Mouse (Mus musculus): ENCODE results near the gene Palld. TPM values are rescaled to one million over a fixed set of nuclear protein-coding genes. Genes with fewer than 3 reads are reported as not detected.

Gene Palld
- polyA plus RNA-seq, 1 experiment: 47.5 TPM

DNA sequence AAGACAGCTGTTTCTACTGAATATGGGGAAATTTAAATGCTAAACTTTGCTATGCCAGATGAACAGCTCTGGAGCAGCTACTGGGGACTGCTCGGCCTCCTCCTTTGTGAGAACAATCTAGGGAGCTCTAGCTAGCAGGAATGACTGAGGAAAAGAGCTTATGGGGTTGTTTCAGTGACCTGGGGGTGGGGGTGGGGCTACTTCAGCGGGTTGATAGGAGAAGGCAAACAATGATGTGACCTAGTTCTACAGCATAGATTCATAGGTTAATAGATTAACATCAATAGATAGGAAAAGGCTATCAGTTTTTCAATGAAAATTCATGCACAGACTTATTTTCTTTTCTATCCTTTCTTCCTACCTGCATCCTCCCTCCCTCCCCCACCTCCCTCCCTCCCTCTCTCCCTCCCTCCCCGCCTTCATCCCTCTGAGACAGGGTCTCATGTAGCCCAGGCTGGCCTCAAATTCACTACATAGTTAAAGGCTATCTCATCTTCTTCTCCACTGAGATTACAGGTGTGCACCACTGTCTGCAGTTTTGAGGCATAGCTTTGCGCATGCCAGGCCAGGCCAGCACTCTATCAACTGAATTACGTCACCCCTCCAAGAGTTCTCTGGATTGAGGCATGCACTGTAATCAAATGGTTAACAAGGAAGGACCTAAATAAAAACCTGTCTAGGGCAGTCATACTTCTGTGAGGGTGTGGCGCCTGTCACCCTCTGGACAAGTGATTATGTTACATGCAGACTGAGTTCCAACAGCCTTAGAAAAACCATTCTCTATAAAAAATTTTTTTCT lies 158.5 kb downstream of the Palld start:
- WGBS: 84% methylated on average over 6 of the region's 6 CpGs
- Histone ChIP-seq H3K36me3 (ENCODE audit: control insufficient read depth, insufficient read depth, low read length) (no peaks in the 10 kb centered on the region), H3K27ac (ENCODE audit: insufficient read depth, low read depth, low read length) (no peak overlapping the region), H3K4me1 (ENCODE audit: control insufficient read depth, insufficient read depth, low read length) (no peaks in the 10 kb centered on the region), H3K27me3 (replicated peaks; ENCODE audit: control insufficient read depth, insufficient read depth, low read length) (no peaks in the 10 kb centered on the region), H3K4me3 (ENCODE audit: insufficient read depth, low read depth, low read length) (no peak overlapping the region)
- no peak for TF ChIP-seq POLR2A (IDR thresholded peaks at IDR 0.05; ENCODE audit: low read depth, low read length)
- no peak for DNase-seq

DNA sequence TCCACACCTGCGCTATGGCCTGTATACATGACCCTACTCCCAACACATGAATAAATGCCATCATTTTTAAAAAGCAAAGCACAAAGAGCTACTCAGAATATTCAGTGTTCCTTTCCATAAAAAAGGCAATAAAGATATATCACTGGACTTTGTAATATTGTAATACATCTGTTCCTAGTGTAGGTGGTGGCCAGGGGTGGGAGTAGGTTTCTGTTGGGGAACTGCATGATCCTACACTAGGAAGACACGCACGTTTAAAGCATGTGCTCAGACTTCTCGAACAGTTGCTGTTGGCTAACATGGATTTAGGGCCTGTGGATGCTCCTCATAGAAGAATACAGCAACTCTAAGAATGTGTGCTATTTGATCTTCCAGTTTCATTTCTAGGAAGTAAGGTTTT lies 165.0 kb downstream of the Palld start:
- no peak overlapping the region for H3K27ac ChIP-seq (ENCODE audit: insufficient read depth, low read depth, low read length)
- no peak for TF ChIP-seq POLR2A (IDR thresholded peaks at IDR 0.05; ENCODE audit: low read depth, low read length)
- TF ChIP-seq CTCF (conservative IDR thresholded peaks at IDR 0.05; ENCODE audit: insufficient read depth, insufficient read length, low read depth, low read length): no peak
- H3K36me3 ChIP-seq (ENCODE audit: control insufficient read depth, insufficient read depth, low read length): no peaks in the 10 kb centered on the region
- WGBS: 87% methylated on average over 4 of the region's 4 CpGs
- no peaks in the 10 kb centered on the region for H3K27me3 ChIP-seq (replicated peaks; ENCODE audit: control insufficient read depth, insufficient read depth, low read length)
- no peak overlapping the region for H3K4me3 ChIP-seq (ENCODE audit: insufficient read depth, low read depth, low read length)
- no peak for DNase-seq
- no peaks in the 10 kb centered on the region for H3K4me1 ChIP-seq (ENCODE audit: control insufficient read depth, insufficient read depth, low read length)

GRCm38 (mm10) chr8:61736739-61737243 lies 165.7 kb downstream of the Palld start:
- H3K4me1 ChIP-seq (ENCODE audit: control insufficient read depth, insufficient read depth, low read length): no peaks in the 10 kb centered on the region
- no peak for DNase-seq
- 67% methylated on average over 8 of the region's 8 CpGs for WGBS
- no peaks in the 10 kb centered on the region for H3K27me3 ChIP-seq (replicated peaks; ENCODE audit: control insufficient read depth, insufficient read depth, low read length)
- H3K4me3 ChIP-seq (ENCODE audit: insufficient read depth, low read depth, low read length): no peak overlapping the region
- H3K27ac ChIP-seq (ENCODE audit: insufficient read depth, low read depth, low read length): no peak overlapping the region
- H3K36me3 ChIP-seq (ENCODE audit: control insufficient read depth, insufficient read depth, low read length): no peaks in the 10 kb centered on the region
- no peak for TF ChIP-seq POLR2A (IDR thresholded peaks at IDR 0.05; ENCODE audit: low read depth, low read length)
- TF ChIP-seq CTCF (conservative IDR thresholded peaks at IDR 0.05; ENCODE audit: insufficient read depth, insufficient read length, low read depth, low read length): no peak

- Histone ChIP-seq H3K27me3 (replicated peaks; ENCODE audit: control insufficient read depth, insufficient read depth, low read length) (no peaks in the 10 kb centered on the region), H3K4me1 (ENCODE audit: control insufficient read depth, insufficient read depth, low read length) (no peaks in the 10 kb centered on the region), H3K4me3 (ENCODE audit: insufficient read depth, low read depth, low read length) (no peak overlapping the region), H3K27ac (ENCODE audit: insufficient read depth, low read depth, low read length) (no peak overlapping the region), H3K36me3 (ENCODE audit: control insufficient read depth, insufficient read depth, low read length) (no peaks in the 10 kb centered on the region)
- peak; percentile 22; the same call in 1 of the 2 replicates for TF ChIP-seq CTCF (conservative IDR thresholded peaks at IDR 0.05; ENCODE audit: insufficient read depth, insufficient read length, low read depth, low read length)
- TF ChIP-seq POLR2A (IDR thresholded peaks at IDR 0.05; ENCODE audit: low read depth, low read length): no peak
- 52% methylated on average over 4 of the region's 4 CpGs for WGBS
- DNase-seq: no peak
Measured at GRCm38 (mm10) chr8:61736117-61736516, 166.4 kb downstream of the Palld start.

DNA sequence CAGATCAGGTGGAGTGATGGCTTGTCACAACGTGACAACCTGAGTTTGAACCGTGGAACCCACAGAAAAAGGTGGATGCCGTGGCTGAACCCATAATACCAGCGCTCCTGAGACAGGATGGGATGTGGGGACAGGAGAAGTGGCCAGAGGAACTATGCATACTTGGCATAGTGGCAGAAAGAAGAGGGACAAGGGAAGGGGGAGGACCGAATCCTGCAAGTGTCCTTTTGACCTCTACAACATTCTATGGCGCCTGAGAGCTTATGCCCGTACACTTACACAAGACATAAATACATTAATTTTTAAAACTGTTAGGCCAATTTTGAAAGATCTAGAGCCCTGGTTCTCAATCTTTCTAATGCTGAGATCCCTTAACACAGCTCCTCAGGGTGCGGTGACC lies 168.3 kb downstream of the Palld start:
- Histone ChIP-seq H3K27ac (ENCODE audit: insufficient read depth, low read depth, low read length) (no peak overlapping the region), H3K4me1 (ENCODE audit: control insufficient read depth, insufficient read depth, low read length) (no peaks in the 10 kb centered on the region), H3K4me3 (ENCODE audit: insufficient read depth, low read depth, low read length) (no peak overlapping the region), H3K27me3 (replicated peaks; ENCODE audit: control insufficient read depth, insufficient read depth, low read length) (no peaks in the 10 kb centered on the region), H3K36me3 (ENCODE audit: control insufficient read depth, insufficient read depth, low read length) (no peaks in the 10 kb centered on the region)
- TF ChIP-seq CTCF (conservative IDR thresholded peaks at IDR 0.05; ENCODE audit: insufficient read depth, insufficient read length, low read depth, low read length) (no peak), POLR2A (IDR thresholded peaks at IDR 0.05; ENCODE audit: low read depth, low read length) (no peak)
- DNase-seq: no peak
- 91% methylated on average over 8 of the region's 8 CpGs for WGBS

GRCm38 (mm10) chr8:61732184-61732583 lies 170.3 kb downstream of the Palld start:
- Histone ChIP-seq H3K27me3 (replicated peaks; ENCODE audit: control insufficient read depth, insufficient read depth, low read length) (no peaks in the 10 kb centered on the region), H3K4me3 (ENCODE audit: insufficient read depth, low read depth, low read length) (no peak overlapping the region), H3K36me3 (ENCODE audit: control insufficient read depth, insufficient read depth, low read length) (no peaks in the 10 kb centered on the region), H3K27ac (ENCODE audit: insufficient read depth, low read depth, low read length) (no peak overlapping the region), H3K4me1 (ENCODE audit: control insufficient read depth, insufficient read depth, low read length) (no peaks in the 10 kb centered on the region)
- 59% methylated on average over 6 of the region's 6 CpGs for WGBS
- TF ChIP-seq CTCF (conservative IDR thresholded peaks at IDR 0.05; ENCODE audit: insufficient read depth, insufficient read length, low read depth, low read length) (no peak), POLR2A (IDR thresholded peaks at IDR 0.05; ENCODE audit: low read depth, low read length) (no peak)
- DNase-seq: no peak

DNA sequence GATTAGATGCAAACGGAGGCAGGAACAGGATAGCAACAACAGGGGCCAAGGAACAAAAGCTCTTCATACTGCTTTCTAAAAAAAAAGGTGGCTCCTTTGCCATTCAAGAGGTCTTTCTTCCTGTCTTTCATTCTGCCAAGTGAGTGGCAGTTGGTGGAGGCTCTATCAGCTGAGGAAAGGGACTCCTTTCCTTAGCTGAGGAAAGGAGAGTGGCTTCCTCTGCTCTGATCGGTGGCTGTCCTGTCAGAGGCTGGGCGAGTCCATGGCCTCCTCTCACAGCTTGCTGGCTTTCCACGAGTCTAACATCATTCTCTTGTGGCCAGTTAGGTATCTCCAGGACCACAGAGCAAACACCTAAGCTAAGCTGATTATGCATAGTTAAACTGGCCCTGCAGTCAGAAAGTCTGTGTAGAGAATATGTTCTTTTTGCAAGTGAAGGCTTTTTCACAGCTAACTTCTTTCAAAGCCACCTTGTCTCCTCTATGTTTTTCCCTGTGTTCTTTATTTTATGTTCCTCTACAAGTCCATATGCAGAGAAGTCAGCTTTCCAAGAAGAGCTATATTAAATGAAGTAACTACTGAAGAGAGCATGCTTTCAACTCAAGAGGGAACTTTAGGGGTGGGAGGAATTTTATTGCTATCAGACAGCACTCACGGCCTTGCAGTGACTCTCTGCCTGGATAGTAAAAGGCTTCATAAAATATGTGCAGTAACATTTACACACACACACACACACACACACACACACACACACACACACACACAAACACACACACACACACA lies 171.0 kb downstream of the Palld start:
- Histone ChIP-seq H3K27ac (ENCODE audit: insufficient read depth, low read depth, low read length) (no peak overlapping the region), H3K27me3 (replicated peaks; ENCODE audit: control insufficient read depth, insufficient read depth, low read length) (no peaks in the 10 kb centered on the region), H3K36me3 (ENCODE audit: control insufficient read depth, insufficient read depth, low read length) (no peaks in the 10 kb centered on the region), H3K4me1 (ENCODE audit: control insufficient read depth, insufficient read depth, low read length) (no peaks in the 10 kb centered on the region), H3K4me3 (ENCODE audit: insufficient read depth, low read depth, low read length) (no peak overlapping the region)
- TF ChIP-seq POLR2A (IDR thresholded peaks at IDR 0.05; ENCODE audit: low read depth, low read length): no peak
- no peak for TF ChIP-seq CTCF (conservative IDR thresholded peaks at IDR 0.05; ENCODE audit: insufficient read depth, insufficient read length, low read depth, low read length)
- 69% methylated on average over 5 of the region's 5 CpGs for WGBS
- no peak for DNase-seq

Data from kidney, adult 2 months (tissue).